Mouse (Mus musculus) brown adipose tissue, adult 24 weeks (tissue): ENCODE data around the gene Igfbp7. TPM values are rescaled to one million over a fixed set of nuclear protein-coding genes. Genes with fewer than 3 reads are reported as not detected.
"Not testable (repeated sequence)": the region's sequence is repeated elsewhere in the genome, so short reads cannot be mapped to it uniquely, and the experiment has no call there.

Experiments
- H3K27ac ChIP-seq: fragments of 200-500 bp; replicated peaks from 2 replicates; pipeline ENCODE4 v1.5.1; 2012; ENCODE audit warnings: low read depth, mild to moderate bottlenecking, low read length
- H3K4me1 ChIP-seq: fragments of 200-500 bp; 2 replicates; pipeline ENCODE4 v1.6.1; 2012; ENCODE audit warnings: low read length, mixed read lengths; ENCODE audit not compliant: control insufficient read depth, insufficient read depth, insufficient read length
- H3K4me3 ChIP-seq: fragments of 200-500 bp; 2 replicates; pipeline ENCODE4 v1.5.1; 2012; ENCODE audit warnings: low read depth, mild to moderate bottlenecking, low read length, moderate library complexity; ENCODE audit not compliant: insufficient read depth
- polyA plus RNA-seq: library from polyadenylated mRNA; stranded (reverse); fragments of >200 nt; gene quantifications from 2 replicates; pipeline ENCODE4 v1.2.4, GENCODE M21; 2012; ENCODE audit not compliant: missing spikeins, insufficient read depth, insufficient read length

Gene Igfbp7
- polyA plus RNA-seq, 1 experiment = 85.5 TPM

- H3K4me3 ChIP-seq = no peak overlapping the region
- no peak overlapping the region for H3K27ac ChIP-seq
- 0 out of 2 replicates have a peak, but pooled peaks cover 3% of the 10 kb centered on the region for H3K4me1 ChIP-seq
These were observed 20.7 kb upstream of the Igfbp7 start for GRCm38 (mm10) chr5:77428526-77428925.

- no peak overlapping the region for H3K4me3 ChIP-seq
- H3K4me1 ChIP-seq = 0 out of 2 replicates have a peak, but pooled peaks cover 3% of the 10 kb centered on the region
- H3K27ac ChIP-seq = no peak overlapping the region
These were observed 20.1 kb upstream of the Igfbp7 start for GRCm38 (mm10) chr5:77427986-77428385.

- Histone ChIP-seq H3K4me3 (no peak overlapping the region), H3K27ac (no peak overlapping the region), H3K4me1 (0 out of 2 replicates have a peak, but pooled peaks cover 3% of the 10 kb centered on the region)
These were observed 18.1 kb upstream of the Igfbp7 start for GRCm38 (mm10) chr5:77425721-77426500.

- not testable (repeated sequence) for H3K4me3 ChIP-seq, H3K27ac ChIP-seq, H3K4me1 ChIP-seq
These were observed 11.7 kb upstream of the Igfbp7 start for GRCm38 (mm10) chr5:77419537-77419936.

GRCm38 (mm10) chr5:77416058-77416457 is 8.2 kb upstream of the Igfbp7 start:
- Histone ChIP-seq H3K4me3 (no peak overlapping the region), H3K4me1 (no peaks in the 10 kb centered on the region), H3K27ac (no peak overlapping the region)

GRCm38 (mm10) chr5:77408530-77408929 is 689 bp upstream of the Igfbp7 start:
- Histone ChIP-seq H3K4me3 (no peak overlapping the region), H3K4me1 (peaks cover 5% of the 10 kb centered on the region)

GRCm38 (mm10) chr5:77406371-77406871 is 1.4 kb downstream of the Igfbp7 start:
- peak overlapping the region; percentile 70 for H3K4me3 ChIP-seq
- peak overlapping the region; percentile 89 for H3K27ac ChIP-seq
- peaks cover 8% of the 10 kb centered on the region for H3K4me1 ChIP-seq

More at GRCm38 (mm10) chr5:77408530-77408929, 689 bp upstream of the Igfbp7 start:
- H3K27ac ChIP-seq = no peak overlapping the region

GRCm38 (mm10) chr5:77405455-77406057 is 2.3 kb downstream of the Igfbp7 start:
- Histone ChIP-seq H3K4me3 (peak overlapping the region; percentile 43), H3K4me1 (peaks cover 15% of the 10 kb centered on the region), H3K27ac (peak overlapping the region; percentile 48)

- peak overlapping the region; percentile 43 for H3K4me3 ChIP-seq
- peak overlapping the region; percentile 48 for H3K27ac ChIP-seq
- H3K4me1 ChIP-seq = peaks cover 16% of the 10 kb centered on the region
These were observed 2.9 kb downstream of the Igfbp7 start for GRCm38 (mm10) chr5:77404941-77405340.

- no peak overlapping the region for H3K4me3 ChIP-seq
- peaks cover 18% of the 10 kb centered on the region for H3K4me1 ChIP-seq
- H3K27ac ChIP-seq = peak overlapping the region; percentile 53; the same call in 1 of the 2 replicates
These were observed 4.9 kb downstream of the Igfbp7 start for GRCm38 (mm10) chr5:77402901-77403300.

GRCm38 (mm10) chr5:77402137-77402536 is 5.7 kb downstream of the Igfbp7 start:
- Histone ChIP-seq H3K4me1 (peaks cover 18% of the 10 kb centered on the region), H3K4me3 (no peak overlapping the region), H3K27ac (peak overlapping the region; percentile 45; the same call in 1 of the 2 replicates)

GRCm38 (mm10) chr5:77400823-77401222 is 7.0 kb downstream of the Igfbp7 start:
- Histone ChIP-seq H3K4me3 (no peak overlapping the region), H3K27ac (peak overlapping the region; percentile 46; the same call in 1 of the 2 replicates), H3K4me1 (peaks cover 25% of the 10 kb centered on the region)

GRCm38 (mm10) chr5:77400151-77400550 is 7.7 kb downstream of the Igfbp7 start:
- peak overlapping the region; percentile 45 for H3K27ac ChIP-seq
- no peak overlapping the region for H3K4me3 ChIP-seq
- peaks cover 26% of the 10 kb centered on the region for H3K4me1 ChIP-seq

GRCm38 (mm10) chr5:77399076-77399475 is 8.8 kb downstream of the Igfbp7 start:
- Histone ChIP-seq H3K27ac (no peak overlapping the region), H3K4me1 (peaks cover 25% of the 10 kb centered on the region; the same call in 1 of the 2 replicates), H3K4me3 (no peak overlapping the region)

- H3K27ac ChIP-seq = peak overlapping the region; percentile 18; the same call in 1 of the 2 replicates
- no peak overlapping the region for H3K4me3 ChIP-seq
- peaks cover 30% of the 10 kb centered on the region; the same call in 1 of the 2 replicates for H3K4me1 ChIP-seq
These were observed 9.4 kb downstream of the Igfbp7 start for GRCm38 (mm10) chr5:77398285-77399057.
